Mouse (Mus musculus) hindbrain, embryonic 10.5 days (tissue): Measurements from ENCODE around the gene Dbp. TPM values are rescaled to one million over a fixed set of nuclear protein-coding genes. Genes with fewer than 3 reads are reported as not detected.
"Not testable (repeated sequence)": the region's sequence is repeated elsewhere in the genome, so short reads cannot be mapped to it uniquely, and the experiment has no call there.

ENCODE experiments used
- DNase-seq: peaks from one replicate; pipeline ENCODE4 v3.0.0-alpha.2; 2017; ENCODE audit warnings: low spot score
- H3K27ac ChIP-seq: fragments of 300-500 bp; sonication (generic); 2 replicates; pipeline ENCODE4 v1.5.1; 2016; ENCODE audit warnings: mild to moderate bottlenecking, moderate library complexity
- H3K27me3 ChIP-seq: fragments of 300-500 bp; sonication (generic); 2 replicates; pipeline ENCODE4 v1.6.1; 2016; ENCODE audit warnings: mild to moderate bottlenecking; ENCODE audit not compliant: poor library complexity, insufficient read depth, severe bottlenecking
- H3K36me3 ChIP-seq: fragments of 300-500 bp; sonication (generic); 2 replicates; pipeline ENCODE4 v1.6.1; 2016; ENCODE audit warnings: mild to moderate bottlenecking, moderate library complexity
- H3K4me1 ChIP-seq: fragments of 300-500 bp; sonication (generic); replicated peaks from 2 replicates; pipeline ENCODE4 v1.6.1; 2016; ENCODE audit warnings: mild to moderate bottlenecking
- H3K4me3 ChIP-seq: fragments of 300-500 bp; sonication (generic); 2 replicates; pipeline ENCODE4 v1.5.1; 2016; ENCODE audit warnings: mild to moderate bottlenecking, moderate library complexity
- H3K9me3 ChIP-seq: fragments of 300-500 bp; sonication (generic); 2 replicates; pipeline ENCODE4 v1.6.1; 2016; ENCODE audit warnings: mild to moderate bottlenecking, moderate library complexity
- WGBS: fragments of 180-500 bp; shearing (Covaris S2); methylation state at CpG from one replicate; pipeline ENCODE4 v1.1.7; 2016; 5-methylcytosine and 5-hydroxymethylcytosine counted together
- polyA plus RNA-seq: library from polyadenylated mRNA; unstranded; fragments of >200 nt; fragmentation: Nextera tagmentation; extraction: Ambion mirVana; gene quantifications from 2 replicates; pipeline ENCODE4 v1.2.1, GENCODE M21; 2016

Gene Dbp
- polyA plus RNA-seq, result 3.0 and 3.4 TPM in 2 replicates

GRCm38 (mm10) chr7:45704730-45705442, at the start of gene Dbp:
TSS of gene Dbp (plus strand) at chr7:45705088.
- WGBS, result under 1% methylated on average over 36 of the region's 36 CpGs
- Histone ChIP-seq H3K27me3 (peaks cover 18% of the 10 kb centered on the region), H3K36me3 (peaks cover 4% of the 10 kb centered on the region), H3K4me3 (peak within 1 kb of the TSS; percentile 79), H3K27ac (peak within 1 kb of the TSS; percentile 91), H3K9me3 (no peaks in the 10 kb centered on the region), H3K4me1 (peaks cover 81% of the 10 kb centered on the region)
- peak; percentile 100 for DNase-seq

- H3K27ac ChIP-seq, result no peak overlapping the region
Observed at GRCm38 (mm10) chr7:45660746-45661478, 44.0 kb upstream of the Dbp start.

GRCm38 (mm10) chr7:45661702-45662101, 43.2 kb upstream of the Dbp start:
- not testable (repeated sequence) for H3K9me3 ChIP-seq, H3K27ac ChIP-seq, H3K4me3 ChIP-seq, H3K36me3 ChIP-seq, DNase-seq, H3K27me3 ChIP-seq
- peaks cover 24% of the 10 kb centered on the region for H3K4me1 ChIP-seq
- WGBS, result 90% methylated on average over 6 of the region's 6 CpGs

More at GRCm38 (mm10) chr7:45660746-45661478, 44.0 kb upstream of the Dbp start:
- peaks cover 27% of the 10 kb centered on the region for H3K4me1 ChIP-seq
- peaks cover 5% of the 10 kb centered on the region; the same call in 1 of the 2 replicates for H3K27me3 ChIP-seq
- WGBS, result 87% methylated on average over 11 of the region's 11 CpGs
- no peak overlapping the region for H3K4me3 ChIP-seq
- H3K36me3 ChIP-seq, result no peaks in the 10 kb centered on the region
- no peak for DNase-seq
- H3K9me3 ChIP-seq, result peaks cover 2% of the 10 kb centered on the region; the same call in 1 of the 2 replicates

- WGBS, result 59% methylated on average over 13 of the region's 13 CpGs
- no peak for DNase-seq
- Histone ChIP-seq H3K4me1 (peaks cover 24% of the 10 kb centered on the region), H3K9me3 (0 out of 2 replicates have a peak, but pooled peaks cover 5% of the 10 kb centered on the region), H3K36me3 (no peaks in the 10 kb centered on the region), H3K4me3 (no peak overlapping the region), H3K27ac (peak overlapping the region; percentile 62), H3K27me3 (peaks cover 5% of the 10 kb centered on the region; the same call in 1 of the 2 replicates)
Observed at GRCm38 (mm10) chr7:45665303-45666138, 39.4 kb upstream of the Dbp start.

- no peak for DNase-seq
- H3K36me3 ChIP-seq, result no peaks in the 10 kb centered on the region
- H3K4me1 ChIP-seq, result peaks cover 24% of the 10 kb centered on the region
- 81% methylated on average over 7 of the region's 7 CpGs for WGBS
- H3K27ac ChIP-seq, result peak within 1 kb of the TSS; percentile 62
- 0 out of 2 replicates have a peak, but pooled peaks cover 5% of the 10 kb centered on the region for H3K9me3 ChIP-seq
- peaks cover 5% of the 10 kb centered on the region; the same call in 1 of the 2 replicates for H3K27me3 ChIP-seq
- H3K4me3 ChIP-seq, result no peak within 1 kb of the TSS
Observed at GRCm38 (mm10) chr7:45666161-45666560, 38.7 kb upstream of the Dbp start, which contains the start of gene Fut2. TSS of gene Fut2 (minus strand) at chr7:45666394.

GRCm38 (mm10) chr7:45667761-45668160, 37.1 kb upstream of the Dbp start:
- no peak overlapping the region for H3K4me3 ChIP-seq
- no peak for DNase-seq
- peaks cover 24% of the 10 kb centered on the region for H3K4me1 ChIP-seq
- H3K27me3 ChIP-seq, result peaks cover 5% of the 10 kb centered on the region; the same call in 1 of the 2 replicates
- H3K27ac ChIP-seq, result no peak overlapping the region
- 74% methylated on average over 14 of the region's 14 CpGs for WGBS
- H3K36me3 ChIP-seq, result no peaks in the 10 kb centered on the region
- H3K9me3 ChIP-seq, result 0 out of 2 replicates have a peak, but pooled peaks cover 5% of the 10 kb centered on the region

- Histone ChIP-seq H3K9me3 (0 out of 2 replicates have a peak, but pooled peaks cover 5% of the 10 kb centered on the region), H3K36me3 (no peaks in the 10 kb centered on the region), H3K27me3 (peaks cover 5% of the 10 kb centered on the region; the same call in 1 of the 2 replicates), H3K27ac (no peak overlapping the region), H3K4me3 (no peak overlapping the region), H3K4me1 (peaks cover 20% of the 10 kb centered on the region)
- no peak for DNase-seq
- 94% methylated on average over 9 of the region's 9 CpGs for WGBS
Observed at GRCm38 (mm10) chr7:45668921-45669320, 36.0 kb upstream of the Dbp start.

GRCm38 (mm10) chr7:45677627-45678295, 27.1 kb upstream of the Dbp start:
- no peak overlapping the region for H3K4me3 ChIP-seq
- DNase-seq, result no peak
- no peaks in the 10 kb centered on the region for H3K36me3 ChIP-seq
- no peaks in the 10 kb centered on the region for H3K9me3 ChIP-seq
- WGBS, result 80% methylated on average over 7 of the region's 7 CpGs
- H3K27me3 ChIP-seq, result no peaks in the 10 kb centered on the region; the same call in 1 of the 2 replicates
- peaks cover 20% of the 10 kb centered on the region for H3K4me1 ChIP-seq
- H3K27ac ChIP-seq, result 0 out of 2 replicates have a peak overlapping the region, but pooled peaks have one; percentile 3

- Histone ChIP-seq H3K9me3 (no peaks in the 10 kb centered on the region), H3K36me3 (no peaks in the 10 kb centered on the region), H3K27me3 (no peaks in the 10 kb centered on the region; the same call in 1 of the 2 replicates), H3K27ac (no peak overlapping the region), H3K4me3 (no peak overlapping the region), H3K4me1 (peaks cover 27% of the 10 kb centered on the region)
- 94% methylated on average over 14 of the region's 14 CpGs for WGBS
- DNase-seq, result no peak
Observed at GRCm38 (mm10) chr7:45678513-45678912, 26.4 kb upstream of the Dbp start.

GRCm38 (mm10) chr7:45679966-45680621, 24.8 kb upstream of the Dbp start:
- Histone ChIP-seq H3K27ac (peak overlapping the region; percentile 66), H3K9me3 (no peaks in the 10 kb centered on the region), H3K4me1 (peaks cover 38% of the 10 kb centered on the region), H3K36me3 (no peaks in the 10 kb centered on the region), H3K27me3 (peaks cover 6% of the 10 kb centered on the region), H3K4me3 (no peak overlapping the region)
- WGBS, result 62% methylated on average over 14 of the region's 14 CpGs
- no peak for DNase-seq

GRCm38 (mm10) chr7:45681046-45681736, 23.7 kb upstream of the Dbp start:
- no peaks in the 10 kb centered on the region for H3K9me3 ChIP-seq
- 86% methylated on average over 8 of the region's 8 CpGs for WGBS
- no peak overlapping the region for H3K4me3 ChIP-seq
- H3K4me1 ChIP-seq, result peaks cover 49% of the 10 kb centered on the region
- DNase-seq, result no peak
- H3K27me3 ChIP-seq, result peaks cover 13% of the 10 kb centered on the region
- H3K36me3 ChIP-seq, result no peaks in the 10 kb centered on the region
- no peak overlapping the region for H3K27ac ChIP-seq
